Mouse (Mus musculus) forebrain, embryonic 13.5 days (tissue): ENCODE measurements around the gene Gm20388. TPM values are rescaled to one million over a fixed set of nuclear protein-coding genes. Genes with fewer than 3 reads are reported as not detected.
"Not testable (repeated sequence)": the region's sequence is repeated elsewhere in the genome, so short reads cannot be mapped to it uniquely, and the experiment has no call there.

Experiments used
- ATAC-seq: fragments of 200-750 bp; cut with Nextera tagmentation; 2 replicates; pipeline ENCODE4 v1.8.0; 2017
- H3K27ac ChIP-seq: fragments of 300-500 bp; sonication (generic); 2 replicates; pipeline ENCODE4 v1.5.1; 2015; ENCODE audit warnings: inconsistent platforms, mild to moderate bottlenecking, moderate library complexity
- H3K27me3 ChIP-seq: fragments of 300-500 bp; sonication (generic); 2 replicates; pipeline ENCODE4 v1.6.1; 2015; ENCODE audit warnings: mild to moderate bottlenecking, inconsistent platforms
- H3K36me3 ChIP-seq: fragments of 300-500 bp; sonication (generic); 2 replicates; pipeline ENCODE4 v1.6.1; 2015; ENCODE audit warnings: mild to moderate bottlenecking, inconsistent platforms; ENCODE audit not compliant: poor library complexity, severe bottlenecking
- H3K4me1 ChIP-seq: fragments of 300-500 bp; sonication (generic); 2 replicates; pipeline ENCODE4 v1.6.1; 2015; ENCODE audit warnings: inconsistent platforms
- H3K4me2 ChIP-seq: fragments of 300-500 bp; sonication (generic); 2 replicates; pipeline ENCODE4 v1.6.1; 2015; ENCODE audit warnings: inconsistent platforms, mild to moderate bottlenecking, moderate library complexity
- H3K4me3 ChIP-seq: fragments of 300-500 bp; sonication (generic); 2 replicates; pipeline ENCODE4 v1.5.1; 2015; ENCODE audit warnings: mild to moderate bottlenecking, inconsistent platforms
- H3K9ac ChIP-seq: fragments of 300-500 bp; sonication (generic); 2 replicates; pipeline ENCODE4 v1.6.1; 2015; ENCODE audit warnings: mild to moderate bottlenecking, inconsistent platforms
- H3K9me3 ChIP-seq: fragments of 300-500 bp; sonication (generic); replicated peaks from 2 replicates; pipeline ENCODE4 v1.6.1; 2016; ENCODE audit warnings: inconsistent platforms
- WGBS: fragments of 180-500 bp; shearing (Covaris S2); methylation state at CpG from one replicate; pipeline ENCODE4 v1.1.7; 2015; 5-methylcytosine and 5-hydroxymethylcytosine counted together
- polyA plus RNA-seq: library from polyadenylated mRNA; unstranded; fragments of >200 nt; fragmentation: Nextera tagmentation; extraction: Ambion mirVana; gene quantifications from 2 replicates; pipeline ENCODE4 v1.2.1, GENCODE M21; 2015

The Gm20388 gene
- polyA plus RNA-seq, 1 experiment from 2014 or later = 5.6 TPM

DNA sequence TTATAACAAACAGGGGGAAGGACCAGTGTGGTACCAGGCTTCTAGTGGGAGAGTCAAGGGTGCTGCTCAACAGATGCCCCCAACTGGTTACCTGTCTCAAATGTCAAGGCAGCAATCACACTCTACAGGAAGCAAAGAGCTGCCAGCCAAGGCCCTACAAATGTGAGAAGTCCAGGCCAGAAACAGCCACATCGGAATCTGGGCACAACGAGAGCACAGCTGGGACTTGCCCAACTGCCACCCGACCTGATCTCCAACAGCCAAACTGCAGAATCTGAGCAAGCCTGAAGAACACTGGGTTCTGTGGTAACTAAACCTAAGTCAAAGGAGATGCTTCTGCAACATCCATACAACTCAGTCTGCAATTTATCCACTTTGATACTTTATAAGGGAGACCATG is 4015.0 kb downstream of the Gm20388 start:
- H3K36me3 ChIP-seq = peaks cover 80% of the 10 kb centered on the region
- 90% methylated on average over 3 of the region's 3 CpGs for WGBS
- no peak overlapping the region for H3K9ac ChIP-seq
- no peak overlapping the region for H3K4me2 ChIP-seq
- H3K4me1 ChIP-seq = no peaks in the 10 kb centered on the region
- no peak for ATAC-seq
- H3K27ac ChIP-seq = no peak overlapping the region
- no peak overlapping the region for H3K4me3 ChIP-seq
- no peaks in the 10 kb centered on the region for H3K9me3 ChIP-seq
- no peaks in the 10 kb centered on the region for H3K27me3 ChIP-seq

- Histone ChIP-seq H3K4me2 (no peak overlapping the region), H3K4me1 (no peaks in the 10 kb centered on the region), H3K27me3 (no peaks in the 10 kb centered on the region), H3K9ac (no peak overlapping the region), H3K36me3 (peaks cover 76% of the 10 kb centered on the region), H3K4me3 (no peak overlapping the region), H3K27ac (no peak overlapping the region), H3K9me3 (no peaks in the 10 kb centered on the region)
- 94% methylated on average over 7 of the region's 7 CpGs for WGBS
- no peak for ATAC-seq
These were observed 4018.4 kb downstream of the Gm20388 start for GRCm38 (mm10) chr8:123929026-123929425.

DNA sequence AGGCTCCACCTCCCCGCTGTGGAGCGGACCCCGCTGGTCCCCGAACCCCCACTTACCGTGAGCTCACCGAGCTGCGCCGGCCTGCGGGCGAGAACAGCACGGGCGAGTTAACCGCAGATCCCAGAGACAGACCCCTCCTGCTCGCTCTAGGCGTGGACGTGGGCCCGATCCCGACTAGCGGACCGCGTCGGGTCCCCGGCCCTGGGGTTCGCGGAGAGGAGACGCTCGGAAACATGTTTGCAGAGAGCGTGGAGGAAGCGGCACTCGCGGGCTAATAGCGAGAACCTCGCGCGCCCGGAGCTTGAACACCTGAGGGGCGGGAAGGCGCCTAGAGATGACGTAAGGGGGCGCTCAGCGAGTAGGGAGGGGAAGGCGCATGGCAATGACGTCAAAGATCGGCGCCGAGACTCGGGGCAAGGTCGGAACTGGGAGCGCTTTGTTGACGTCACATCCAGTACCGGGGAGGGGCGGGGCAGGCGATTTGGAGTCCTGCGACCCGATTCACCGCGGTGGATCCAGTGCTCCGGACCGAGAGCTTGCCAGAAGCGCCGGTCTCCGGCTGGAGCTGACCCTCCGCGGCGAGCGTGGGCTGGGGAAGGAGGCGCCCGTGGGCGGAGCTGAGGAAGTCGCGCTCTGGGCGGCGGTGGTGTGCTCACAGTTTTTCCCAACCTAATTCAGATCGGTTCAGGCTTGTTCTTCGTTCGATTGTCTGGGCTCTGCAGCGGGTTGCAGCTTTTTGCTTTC is 4038.5 kb downstream of the Gm20388 start, which contains the start of gene Nup133:
Gene Nup133, minus strand, starts transcription at position 324 of the 744 bp plus-strand sequence.
- Histone ChIP-seq H3K4me2 (peak within 1 kb of the TSS; percentile 81), H3K27me3 (no peaks in the 10 kb centered on the region), H3K4me1 (peaks cover 18% of the 10 kb centered on the region), H3K36me3 (peaks cover 32% of the 10 kb centered on the region), H3K27ac (peak within 1 kb of the TSS; percentile 68), H3K9ac (peak within 1 kb of the TSS; percentile 81), H3K9me3 (no peaks in the 10 kb centered on the region), H3K4me3 (peak within 1 kb of the TSS; percentile 99)
- peak; percentile 88 for ATAC-seq
- under 1% methylated on average over 77 of the region's 77 CpGs for WGBS

DNA sequence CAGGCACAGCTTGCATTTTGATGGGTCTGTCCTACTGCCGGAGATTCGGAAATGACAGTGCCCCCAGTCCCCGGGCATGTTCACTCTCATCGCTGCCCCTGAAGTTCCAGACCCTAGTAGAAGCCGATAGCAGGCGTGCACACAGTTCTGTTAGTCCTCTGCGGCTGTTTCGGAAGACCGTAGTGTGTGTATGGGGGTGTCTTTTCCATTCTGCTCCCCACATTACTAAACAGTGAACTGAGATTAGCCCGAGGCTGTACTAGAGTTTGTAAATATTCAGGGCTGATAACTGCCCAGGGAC is 4039.0 kb downstream of the Gm20388 start:
- WGBS = 5% methylated on average over 10 of the region's 10 CpGs
- Histone ChIP-seq H3K36me3 (peaks cover 34% of the 10 kb centered on the region), H3K9me3 (no peaks in the 10 kb centered on the region), H3K27me3 (no peaks in the 10 kb centered on the region), H3K27ac (peak overlapping the region; percentile 68), H3K4me2 (peak overlapping the region; percentile 78), H3K4me1 (peaks cover 18% of the 10 kb centered on the region), H3K4me3 (peak overlapping the region; percentile 99), H3K9ac (peak overlapping the region; percentile 81)
- no peak for ATAC-seq

DNA sequence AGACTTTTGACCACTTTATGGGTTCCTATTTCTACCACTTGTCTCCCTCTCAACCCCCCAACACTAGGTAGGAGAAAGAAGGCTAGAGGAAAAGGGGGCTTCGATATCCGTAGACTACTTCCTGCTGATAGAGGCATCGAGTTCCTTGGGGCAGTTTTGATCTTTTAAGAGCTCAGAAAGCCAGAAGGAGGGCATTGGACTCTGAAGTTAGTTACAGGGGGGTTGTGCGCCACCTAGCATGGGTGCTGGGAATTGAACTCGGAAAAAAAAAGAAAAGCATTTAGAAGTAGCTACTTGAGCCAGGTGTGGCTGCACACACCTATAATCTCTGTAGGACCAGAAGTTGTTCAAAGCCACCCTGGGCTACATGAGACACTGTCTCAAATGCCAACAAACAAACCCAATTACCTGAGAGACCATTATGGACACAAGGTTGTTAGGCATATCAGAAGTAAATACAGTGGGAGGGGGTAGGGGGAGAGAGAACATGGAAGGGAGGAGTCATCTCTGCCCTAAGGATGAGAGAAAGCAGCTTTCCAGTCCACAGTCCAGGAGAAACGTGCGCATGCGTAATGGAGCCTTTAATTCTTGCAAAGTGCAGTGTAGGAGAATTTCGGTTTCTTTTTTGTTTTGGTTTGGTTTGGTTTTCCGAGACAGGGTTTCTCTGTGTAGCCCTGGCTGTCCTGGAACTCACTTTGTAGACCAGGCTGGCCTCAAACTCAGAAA is 4039.6 kb downstream of the Gm20388 start:
- WGBS = 36% methylated on average over 10 of the region's 10 CpGs
- H3K4me2 ChIP-seq = peak overlapping the region; percentile 78
- no peaks in the 10 kb centered on the region for H3K27me3 ChIP-seq
- H3K9ac ChIP-seq = peak overlapping the region; percentile 81
- H3K27ac ChIP-seq = no peak overlapping the region
- ATAC-seq = 0 out of 2 replicates have a peak, but pooled peaks have one; percentile 17
- H3K36me3 ChIP-seq = peaks cover 32% of the 10 kb centered on the region
- no peaks in the 10 kb centered on the region for H3K9me3 ChIP-seq
- peak overlapping the region; percentile 99 for H3K4me3 ChIP-seq
- peaks cover 18% of the 10 kb centered on the region for H3K4me1 ChIP-seq

- H3K36me3 ChIP-seq = peaks cover 28% of the 10 kb centered on the region
- H3K4me2 ChIP-seq = no peak overlapping the region
- no peaks in the 10 kb centered on the region for H3K27me3 ChIP-seq
- no peak overlapping the region for H3K4me3 ChIP-seq
- no peak overlapping the region for H3K9ac ChIP-seq
- no peak overlapping the region for H3K27ac ChIP-seq
- H3K9me3 ChIP-seq = no peaks in the 10 kb centered on the region
- H3K4me1 ChIP-seq = peaks cover 9% of the 10 kb centered on the region
- no peak for ATAC-seq
- 90% methylated on average over 8 of the region's 8 CpGs for whole genome bisulfite sequencing
These were observed 4043.0 kb downstream of the Gm20388 start for GRCm38 (mm10) chr8:123953686-123954085.

DNA sequence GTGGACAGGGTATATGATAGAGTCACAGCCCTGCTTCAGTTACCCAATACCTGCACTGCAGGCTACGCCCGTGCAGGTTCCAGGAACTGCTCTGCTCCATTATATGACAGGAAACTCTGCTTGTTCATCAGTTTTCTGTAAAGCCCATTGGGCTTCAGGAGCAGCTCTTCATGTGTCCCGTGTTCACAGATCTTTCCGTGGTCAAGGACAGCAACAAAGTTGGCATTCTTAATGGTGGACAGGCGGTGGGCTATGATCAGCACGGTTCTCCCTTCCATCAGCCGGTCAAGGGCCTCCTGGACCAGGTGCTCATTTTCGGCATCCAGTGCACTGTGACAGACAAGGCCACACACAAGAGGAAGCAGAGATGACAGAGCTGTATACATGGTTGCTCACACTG is 4043.6 kb downstream of the Gm20388 start:
- no peaks in the 10 kb centered on the region for H3K9me3 ChIP-seq
- 94% methylated on average over 8 of the region's 8 CpGs for WGBS
- H3K4me3 ChIP-seq = no peak overlapping the region
- H3K9ac ChIP-seq = no peak overlapping the region
- peaks cover 8% of the 10 kb centered on the region for H3K4me1 ChIP-seq
- H3K36me3 ChIP-seq = peaks cover 32% of the 10 kb centered on the region
- no peak overlapping the region for H3K27ac ChIP-seq
- H3K27me3 ChIP-seq = no peaks in the 10 kb centered on the region
- ATAC-seq = no peak
- H3K4me2 ChIP-seq = no peak overlapping the region

- Histone ChIP-seq H3K27me3 (no peaks in the 10 kb centered on the region), H3K36me3 (peaks cover 43% of the 10 kb centered on the region), H3K9ac (no peak overlapping the region), H3K4me1 (no peaks in the 10 kb centered on the region), H3K9me3 (no peaks in the 10 kb centered on the region), H3K27ac (no peak overlapping the region), H3K4me2 (no peak overlapping the region), H3K4me3 (no peak overlapping the region)
- 84% methylated on average over 17 of the region's 17 CpGs for whole genome bisulfite sequencing
- ATAC-seq = no peak
These were observed 4047.5 kb downstream of the Gm20388 start for GRCm38 (mm10) chr8:123958130-123958529.

DNA sequence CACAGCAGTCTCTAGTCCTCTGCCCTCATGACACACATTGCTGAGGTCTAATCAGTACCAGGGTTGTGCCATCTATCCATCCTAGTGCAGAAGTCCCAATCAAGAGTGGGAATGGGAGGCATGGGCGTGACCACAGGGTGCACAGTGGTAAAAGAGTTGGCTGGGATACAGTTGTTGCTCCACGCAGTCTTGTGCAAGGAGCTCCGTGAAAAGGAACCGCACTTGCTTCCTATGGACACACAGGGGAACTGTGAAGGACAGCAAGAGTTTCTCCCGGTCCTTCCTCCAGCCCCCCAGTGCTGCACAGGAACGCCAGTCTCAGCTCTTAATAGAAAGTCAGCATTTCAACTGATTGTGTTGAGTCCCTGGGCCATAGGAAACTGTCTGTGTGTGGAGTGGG is 4048.8 kb downstream of the Gm20388 start:
- ATAC-seq = no peak
- no peaks in the 10 kb centered on the region for H3K9me3 ChIP-seq
- 92% methylated on average over 6 of the region's 6 CpGs for WGBS
- H3K4me1 ChIP-seq = no peaks in the 10 kb centered on the region
- H3K9ac ChIP-seq = no peak overlapping the region
- H3K27me3 ChIP-seq = no peaks in the 10 kb centered on the region
- no peak overlapping the region for H3K4me2 ChIP-seq
- no peak overlapping the region for H3K4me3 ChIP-seq
- H3K36me3 ChIP-seq = peaks cover 34% of the 10 kb centered on the region
- H3K27ac ChIP-seq = no peak overlapping the region

- Histone ChIP-seq H3K27me3 (no peaks in the 10 kb centered on the region), H3K27ac (no peak overlapping the region), H3K4me2 (no peak overlapping the region), H3K9me3 (no peaks in the 10 kb centered on the region), H3K4me3 (no peak overlapping the region), H3K9ac (no peak overlapping the region), H3K36me3 (peaks cover 34% of the 10 kb centered on the region), H3K4me1 (no peaks in the 10 kb centered on the region)
- WGBS = 89% methylated on average over 9 of the region's 9 CpGs
- ATAC-seq = no peak
These were observed 4049.4 kb downstream of the Gm20388 start for GRCm38 (mm10) chr8:123960056-123960455.

DNA sequence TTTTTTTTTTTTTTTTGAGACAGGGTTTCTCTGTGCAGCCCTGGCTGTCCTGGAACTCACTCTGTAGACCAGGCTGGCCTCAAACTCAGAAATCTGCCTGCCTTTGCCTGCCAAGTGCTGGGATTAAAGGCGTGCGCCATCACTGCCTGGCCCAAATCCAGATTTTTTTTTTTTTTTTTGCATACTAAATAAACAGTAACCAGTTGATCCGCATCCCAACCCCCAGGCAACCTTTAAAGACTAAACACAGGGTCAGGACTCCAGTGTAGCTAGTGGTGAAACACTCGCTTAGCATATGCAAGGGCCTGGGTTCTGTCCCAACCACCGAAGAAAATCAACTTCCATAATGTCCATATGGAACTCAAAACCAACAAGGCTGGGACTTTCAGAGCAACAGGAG is 4049.9 kb downstream of the Gm20388 start:
- not testable (repeated sequence) for H3K4me1 ChIP-seq, H3K9me3 ChIP-seq, H3K27ac ChIP-seq, H3K27me3 ChIP-seq, H3K9ac ChIP-seq, H3K4me3 ChIP-seq, H3K4me2 ChIP-seq, ATAC-seq
- H3K36me3 ChIP-seq = peaks cover 33% of the 10 kb centered on the region
- WGBS = 72% methylated on average over 5 of the region's 5 CpGs

DNA sequence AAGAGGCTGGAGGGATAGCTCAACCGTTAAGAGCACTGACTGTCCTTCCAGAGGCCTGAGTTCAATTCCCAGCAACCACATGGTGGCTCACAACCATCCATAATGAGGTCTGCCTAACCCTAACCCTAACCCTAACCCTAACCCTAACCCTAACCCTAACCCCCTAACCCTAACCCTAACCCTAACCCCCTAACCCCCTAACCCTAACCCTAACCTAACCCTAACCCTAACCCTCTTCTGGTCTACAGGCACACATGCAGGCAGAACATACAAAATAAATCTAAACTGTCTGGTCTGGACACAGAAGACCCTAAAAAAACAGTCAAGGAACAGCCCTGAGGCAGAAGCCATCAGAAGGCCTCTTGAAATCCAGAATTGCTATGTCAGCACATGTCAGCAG is 4050.7 kb downstream of the Gm20388 start:
- WGBS = 75% methylated on average over 1 of the region's 1 CpGs
- no peak for ATAC-seq
- H3K4me1 ChIP-seq = no peaks in the 10 kb centered on the region
- peaks cover 40% of the 10 kb centered on the region for H3K36me3 ChIP-seq
- no peak overlapping the region for H3K9ac ChIP-seq
- H3K27ac ChIP-seq = no peak overlapping the region
- no peaks in the 10 kb centered on the region for H3K9me3 ChIP-seq
- H3K4me2 ChIP-seq = no peak overlapping the region
- no peaks in the 10 kb centered on the region for H3K27me3 ChIP-seq
- H3K4me3 ChIP-seq = no peak overlapping the region
